Mouse (Mus musculus) forebrain, embryonic 16.5 days (tissue): ENCODE data around the gene Tgtp1. TPM values are rescaled to one million over a fixed set of nuclear protein-coding genes. Genes with fewer than 3 reads are reported as not detected.
"Not testable (repeated sequence)": the region's sequence is repeated elsewhere in the genome, so short reads cannot be mapped to it uniquely, and the experiment has no call there.

ENCODE experiments used
- ATAC-seq: fragments of 200-750 bp; cut with Nextera tagmentation; 2 replicates; pipeline ENCODE4 v1.8.0; 2017; ENCODE audit warnings: mild to moderate bottlenecking, moderate library complexity
- H3K27ac ChIP-seq: fragments of 300-500 bp; sonication (generic); 2 replicates; pipeline ENCODE4 v1.5.1; 2014; ENCODE audit warnings: low read length, control low read depth
- H3K27me3 ChIP-seq: fragments of 300-500 bp; sonication (generic); replicated peaks from 2 replicates; pipeline ENCODE4 v1.6.1; 2014; ENCODE audit warnings: low read length; ENCODE audit not compliant: control insufficient read depth, insufficient read depth
- H3K36me3 ChIP-seq: fragments of 300-500 bp; sonication (generic); 2 replicates; pipeline ENCODE4 v1.6.1; 2014; ENCODE audit not compliant: control insufficient read depth, insufficient read depth
- H3K4me1 ChIP-seq: fragments of 300-500 bp; sonication (generic); replicated peaks from 2 replicates; pipeline ENCODE4 v1.6.1; 2014; ENCODE audit warnings: low read length; ENCODE audit not compliant: control insufficient read depth, insufficient read depth
- H3K4me2 ChIP-seq: fragments of 300-500 bp; sonication (generic); 2 replicates; pipeline ENCODE4 v1.6.1; 2014; ENCODE audit warnings: mild to moderate bottlenecking, low read length, control low read depth
- H3K4me3 ChIP-seq: fragments of 300-500 bp; sonication (generic); replicated peaks from 2 replicates; pipeline ENCODE4 v1.5.1; 2014; ENCODE audit warnings: mild to moderate bottlenecking, low read length, control low read depth
- H3K9ac ChIP-seq: fragments of 300-500 bp; sonication (generic); replicated peaks from 2 replicates; pipeline ENCODE4 v1.6.1; 2014; ENCODE audit warnings: low read depth, low read length, control low read depth
- H3K9me3 ChIP-seq: fragments of 300-500 bp; sonication (generic); 2 replicates; pipeline ENCODE4 v1.6.1; 2016; ENCODE audit warnings: low read length; ENCODE audit not compliant: control insufficient read depth
- WGBS: fragments of 180-500 bp; shearing (Covaris S2); extraction: QIAGEN DNeasy Blood & Tissue Kit; methylation state at CpG from one replicate; pipeline ENCODE4 v1.1.7; 2014; 5-methylcytosine and 5-hydroxymethylcytosine counted together
- polyA plus RNA-seq: library from polyadenylated mRNA; unstranded; fragments of >200 nt; fragmentation: Nextera tagmentation; extraction: Ambion mirVana; gene quantifications from 2 replicates; pipeline ENCODE4 v1.2.1, GENCODE M21; 2015

Gene Tgtp1
- polyA plus RNA-seq = not detected in 2 replicates

- not testable (repeated sequence) for H3K4me1 ChIP-seq, ATAC-seq, H3K4me2 ChIP-seq, H3K9me3 ChIP-seq, H3K27me3 ChIP-seq, H3K9ac ChIP-seq, H3K36me3 ChIP-seq, H3K4me3 ChIP-seq, H3K27ac ChIP-seq
- 70% methylated on average over 2 of the region's 2 CpGs for WGBS
Measured at GRCm38 (mm10) chr11:48994018-48994417, at the start of gene Tgtp1. Tgtp1 (minus strand) TSS chr11:48994172.

- H3K27ac ChIP-seq, H3K4me1 ChIP-seq, H3K9me3 ChIP-seq, H3K4me2 ChIP-seq, ATAC-seq, H3K9ac ChIP-seq, H3K4me3 ChIP-seq, H3K27me3 ChIP-seq, H3K36me3 ChIP-seq: not testable (repeated sequence)
Measured at GRCm38 (mm10) chr11:49012074-49012473, 18.1 kb upstream of the Tgtp1 start.

GRCm38 (mm10) chr11:49006785-49007184 lies 12.8 kb upstream of the Tgtp1 start:
- not testable (repeated sequence) for H3K36me3 ChIP-seq, H3K9ac ChIP-seq, ATAC-seq, H3K4me1 ChIP-seq, H3K27ac ChIP-seq, H3K27me3 ChIP-seq, H3K4me3 ChIP-seq, H3K9me3 ChIP-seq, H3K4me2 ChIP-seq
- 50% methylated on average over 1 of the region's 1 CpGs for WGBS

- H3K9ac ChIP-seq, H3K4me1 ChIP-seq, H3K4me2 ChIP-seq, H3K27ac ChIP-seq, ATAC-seq, H3K36me3 ChIP-seq, H3K4me3 ChIP-seq, H3K9me3 ChIP-seq, H3K27me3 ChIP-seq: not testable (repeated sequence)
- WGBS = 84% methylated on average over 2 of the region's 2 CpGs
Measured at GRCm38 (mm10) chr11:49006317-49006716, 12.3 kb upstream of the Tgtp1 start.

- not testable (repeated sequence) for H3K9ac ChIP-seq, H3K4me1 ChIP-seq, H3K27ac ChIP-seq, H3K4me3 ChIP-seq, ATAC-seq, H3K4me2 ChIP-seq, H3K36me3 ChIP-seq, H3K27me3 ChIP-seq, H3K9me3 ChIP-seq
- WGBS = 90% methylated on average over 1 of the region's 1 CpGs
Measured at GRCm38 (mm10) chr11:49000411-49000810, 6.4 kb upstream of the Tgtp1 start.

GRCm38 (mm10) chr11:48993296-48993695 lies 676 bp downstream of the Tgtp1 start:
- H3K36me3 ChIP-seq, H3K4me1 ChIP-seq, H3K4me2 ChIP-seq, H3K9me3 ChIP-seq, ATAC-seq, H3K4me3 ChIP-seq, H3K27ac ChIP-seq, H3K9ac ChIP-seq, H3K27me3 ChIP-seq: not testable (repeated sequence)
- 73% methylated on average over 10 of the region's 10 CpGs for WGBS

GRCm38 (mm10) chr11:48991740-48992520 lies 2.0 kb downstream of the Tgtp1 start, which contains the start of gene Gm12185:
Gm12185 (minus strand) TSS chr11:48992226.
- H3K27me3 ChIP-seq, H3K4me2 ChIP-seq, ATAC-seq, H3K4me1 ChIP-seq, H3K9ac ChIP-seq, H3K36me3 ChIP-seq, H3K9me3 ChIP-seq, H3K4me3 ChIP-seq, H3K27ac ChIP-seq: not testable (repeated sequence)
- 71% methylated on average over 4 of the region's 4 CpGs for WGBS

GRCm38 (mm10) chr11:48989981-48990380 lies 4.0 kb downstream of the Tgtp1 start:
- H3K36me3 ChIP-seq, H3K4me2 ChIP-seq, H3K27me3 ChIP-seq, ATAC-seq, H3K9me3 ChIP-seq, H3K4me1 ChIP-seq, H3K4me3 ChIP-seq, H3K9ac ChIP-seq, H3K27ac ChIP-seq: not testable (repeated sequence)
- 84% methylated on average over 2 of the region's 2 CpGs for WGBS

- not testable (repeated sequence) for H3K9me3 ChIP-seq, ATAC-seq, H3K4me2 ChIP-seq, H3K27me3 ChIP-seq, H3K36me3 ChIP-seq, H3K9ac ChIP-seq, H3K4me1 ChIP-seq, H3K4me3 ChIP-seq, H3K27ac ChIP-seq
- WGBS = 80% methylated on average over 2 of the region's 3 CpGs
Measured at GRCm38 (mm10) chr11:48988219-48988618, 5.8 kb downstream of the Tgtp1 start.

GRCm38 (mm10) chr11:48982848-48983247 lies 11.1 kb downstream of the Tgtp1 start:
- not testable (repeated sequence) for H3K9ac ChIP-seq, H3K27me3 ChIP-seq, H3K4me1 ChIP-seq, ATAC-seq, H3K36me3 ChIP-seq, H3K27ac ChIP-seq, H3K4me3 ChIP-seq, H3K9me3 ChIP-seq, H3K4me2 ChIP-seq
- no CpG with 5 or more reads among the region's 3 CpGs for WGBS
